Mouse (Mus musculus) leukemia stem cell, adult 10-12 weeks (primary cell): ENCODE data around the gene Gatd1. TPM values are rescaled to one million over a fixed set of nuclear protein-coding genes. Genes with fewer than 3 reads are reported as not detected.

ENCODE experiments used
- polyA plus RNA-seq: library from polyadenylated mRNA; stranded (reverse); fragments of >175 nt; gene quantifications from 2 replicates; pipeline ENCODE4 v1.2.3, GENCODE M21; 2012; ENCODE audit warnings: low replicate concordance

Gatd1 gene
- 2.8 and 7.8 TPM in 2 replicates for polyA plus RNA-seq

DNA sequence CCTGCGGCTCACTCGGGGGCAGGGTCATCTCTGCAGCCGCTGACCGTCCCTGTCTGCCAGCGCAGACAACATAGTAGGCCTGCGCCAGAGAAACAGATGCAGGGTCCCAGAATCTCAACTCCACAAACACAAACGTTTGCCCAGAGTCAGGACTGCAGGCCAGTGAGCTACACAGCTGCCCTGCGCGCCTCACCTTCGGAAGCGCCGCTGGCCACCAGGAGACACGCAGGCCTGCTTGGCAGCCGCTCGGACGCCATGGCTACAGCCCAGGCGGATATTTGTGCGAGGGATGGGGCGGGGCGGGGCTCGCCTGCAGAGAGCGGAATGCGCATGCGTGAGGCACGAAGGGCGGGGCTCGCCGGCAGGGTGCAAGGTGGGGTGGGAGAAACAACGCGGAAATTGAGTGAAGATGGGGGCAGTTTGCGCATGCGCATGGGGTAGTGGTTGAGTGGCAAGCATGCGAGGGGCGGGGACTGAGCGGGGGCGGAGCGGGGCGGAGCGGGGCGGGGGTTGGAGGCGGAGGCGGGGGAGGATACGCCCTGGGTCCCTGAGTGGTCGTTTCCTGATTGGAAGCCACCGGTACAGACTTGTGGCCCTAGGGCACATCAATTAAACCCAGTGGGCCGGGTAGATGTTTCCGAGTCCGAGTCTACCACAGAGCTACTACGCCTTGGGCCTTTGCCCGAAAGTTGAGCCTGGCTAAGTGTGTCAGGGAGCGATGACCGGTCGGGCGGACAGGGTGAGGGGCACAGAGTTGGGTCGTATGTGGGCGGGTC, at the start of gene Gatd1:
Gatd1 (minus strand) TSS at position 328 of the 776 bp plus-strand sequence.

DNA sequence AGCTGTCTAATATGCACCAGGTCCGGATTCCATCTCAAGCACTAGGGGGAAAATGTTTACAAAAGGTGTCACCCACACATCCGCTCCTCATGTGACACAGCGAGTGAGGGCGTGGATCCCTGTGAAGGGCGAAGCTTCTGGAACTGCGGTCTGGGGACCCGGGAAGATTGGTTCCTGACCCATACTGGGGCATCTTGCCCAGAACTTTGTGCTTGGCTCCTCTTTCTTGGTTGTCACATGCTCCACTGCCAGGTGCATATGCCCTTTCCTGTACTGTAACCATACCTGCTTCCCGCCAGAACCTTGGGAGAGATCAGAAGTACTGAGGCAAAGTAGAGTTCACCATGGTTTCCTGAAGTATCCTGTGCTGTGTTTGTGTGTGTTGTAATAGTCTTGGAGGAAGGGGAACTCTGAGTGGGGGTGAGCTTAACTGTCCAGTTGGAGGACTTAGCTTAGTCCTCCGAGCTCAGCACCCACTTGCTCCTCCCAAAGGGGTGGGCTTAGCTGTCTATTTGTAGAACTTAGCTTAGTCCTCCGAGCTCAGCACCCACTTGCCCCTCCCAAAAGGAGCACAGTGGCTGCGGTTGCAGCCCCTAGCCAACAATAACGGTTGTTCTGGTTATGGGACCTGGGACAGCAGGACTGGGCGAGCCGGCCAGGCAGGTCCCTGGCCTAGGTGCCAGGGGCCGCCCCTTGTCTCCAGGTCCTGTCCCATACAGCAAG, 46.6 kb upstream of the Gatd1 start, which contains the start of gene Cracr2b:
Cracr2b (plus strand) TSS at position 704 of the 723 bp plus-strand sequence.

DNA sequence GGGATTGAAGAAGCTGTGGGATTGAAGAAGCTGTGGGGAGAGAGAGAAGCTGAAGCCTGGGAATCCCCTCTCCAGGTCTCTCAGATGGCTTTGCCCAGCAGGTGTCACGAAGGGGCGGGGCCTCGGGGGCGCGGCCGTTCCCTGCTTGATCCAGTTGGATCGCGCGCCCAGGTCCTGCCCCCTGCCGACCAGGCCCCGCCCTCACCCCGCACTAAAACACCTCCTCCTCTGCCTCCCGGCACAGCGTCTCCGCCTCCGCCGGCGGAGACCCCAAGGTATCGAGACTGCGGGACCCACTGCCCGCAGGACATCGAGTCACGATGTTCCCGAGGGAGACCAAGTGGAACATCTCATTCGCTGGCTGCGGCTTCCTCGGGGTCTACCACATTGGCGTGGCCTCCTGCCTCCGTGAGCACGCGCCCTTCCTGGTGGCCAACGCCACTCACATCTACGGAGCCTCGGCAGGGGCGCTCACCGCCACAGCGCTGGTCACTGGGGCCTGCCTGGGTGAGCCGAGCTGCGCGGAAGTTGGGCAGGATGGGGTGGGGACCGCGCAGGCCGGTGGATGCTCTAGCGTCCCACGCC, 41.1 kb upstream of the Gatd1 start, which contains the start of gene Pnpla2:
Pnpla2 (plus strand) TSS at position 232 of the 585 bp plus-strand sequence.

GRCm38 (mm10) chr7:141447110-141447991, 33.4 kb upstream of the Gatd1 start, which contains the start of gene Rplp2:
Gene Rplp2, plus strand, starts transcription at chr7:141447370.

GRCm38 (mm10) chr7:141443828-141444237, 29.9 kb upstream of the Gatd1 start, which contains the start of gene Pidd1:
Gene Pidd1, minus strand, starts transcription at chr7:141444025.

DNA sequence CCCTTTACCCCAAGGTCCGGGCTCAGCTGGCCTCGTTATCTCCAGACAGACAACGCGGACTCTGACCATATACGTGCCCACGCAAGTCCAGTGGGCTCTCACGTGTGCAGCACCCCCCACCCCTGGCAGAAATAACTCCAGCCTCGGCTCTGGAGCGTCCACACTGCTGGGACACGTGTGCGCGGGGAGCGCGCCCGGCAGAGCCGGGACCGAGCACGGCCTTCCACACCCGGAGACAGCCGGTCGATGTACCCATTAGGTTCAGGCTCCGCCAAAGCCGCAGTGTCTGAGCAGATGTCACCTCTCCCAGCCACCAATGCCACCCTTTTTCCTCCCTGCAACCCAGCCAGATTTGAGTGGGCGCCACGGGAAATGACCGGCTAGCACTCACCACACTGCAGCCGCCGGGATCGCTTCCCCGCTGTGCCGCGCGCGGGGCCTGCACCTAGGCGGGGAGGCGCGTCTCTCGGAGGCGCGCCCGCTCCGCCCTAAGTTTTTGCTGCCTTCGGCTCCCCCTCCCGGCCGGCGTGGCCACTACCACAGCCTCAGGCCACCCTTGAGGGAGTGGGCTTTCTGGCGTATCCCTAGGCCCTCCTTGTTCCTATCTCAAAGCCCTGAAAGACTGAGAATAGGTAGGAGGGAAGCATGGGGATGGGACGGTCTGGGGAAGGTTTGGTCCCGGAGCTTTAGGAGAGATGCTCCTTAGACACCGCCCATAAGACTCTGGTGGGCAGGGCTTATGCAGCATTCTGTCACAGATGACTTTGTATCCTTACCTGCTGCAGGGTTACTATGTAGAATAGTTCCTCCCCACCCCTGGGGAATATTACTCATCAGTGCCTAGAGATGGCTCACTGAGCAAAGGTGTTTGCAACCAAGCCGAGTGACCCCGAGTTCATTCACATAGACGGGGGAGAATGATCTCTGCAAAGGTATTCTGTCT, 23.5 kb upstream of the Gatd1 start, which contains the start of gene Slc25a22:
Slc25a22 (minus strand) TSS at position 715 of the 943 bp plus-strand sequence.

DNA sequence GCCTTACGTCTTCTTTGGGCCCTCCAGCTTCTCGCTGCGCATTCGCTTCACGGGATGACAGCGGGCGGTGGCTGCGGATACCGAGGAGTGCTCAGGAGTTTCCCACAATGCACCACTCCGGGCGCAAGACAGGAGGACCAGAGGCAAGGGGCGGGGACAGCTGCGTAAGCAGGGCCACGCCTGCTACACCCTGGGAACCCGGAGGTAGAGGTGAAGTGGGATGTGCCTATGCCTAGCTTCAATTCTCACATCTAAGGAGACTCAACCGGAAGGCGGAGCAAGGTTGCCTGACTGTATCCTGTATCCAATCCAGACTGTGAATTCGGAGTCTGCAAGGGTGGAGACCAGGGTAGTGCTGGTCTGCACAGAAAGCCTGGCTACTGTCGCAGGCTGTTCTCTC, 15.4 kb upstream of the Gatd1 start, which contains the start of gene Cend1:
Cend1 (minus strand) TSS at position 182 of the 400 bp plus-strand sequence.

DNA sequence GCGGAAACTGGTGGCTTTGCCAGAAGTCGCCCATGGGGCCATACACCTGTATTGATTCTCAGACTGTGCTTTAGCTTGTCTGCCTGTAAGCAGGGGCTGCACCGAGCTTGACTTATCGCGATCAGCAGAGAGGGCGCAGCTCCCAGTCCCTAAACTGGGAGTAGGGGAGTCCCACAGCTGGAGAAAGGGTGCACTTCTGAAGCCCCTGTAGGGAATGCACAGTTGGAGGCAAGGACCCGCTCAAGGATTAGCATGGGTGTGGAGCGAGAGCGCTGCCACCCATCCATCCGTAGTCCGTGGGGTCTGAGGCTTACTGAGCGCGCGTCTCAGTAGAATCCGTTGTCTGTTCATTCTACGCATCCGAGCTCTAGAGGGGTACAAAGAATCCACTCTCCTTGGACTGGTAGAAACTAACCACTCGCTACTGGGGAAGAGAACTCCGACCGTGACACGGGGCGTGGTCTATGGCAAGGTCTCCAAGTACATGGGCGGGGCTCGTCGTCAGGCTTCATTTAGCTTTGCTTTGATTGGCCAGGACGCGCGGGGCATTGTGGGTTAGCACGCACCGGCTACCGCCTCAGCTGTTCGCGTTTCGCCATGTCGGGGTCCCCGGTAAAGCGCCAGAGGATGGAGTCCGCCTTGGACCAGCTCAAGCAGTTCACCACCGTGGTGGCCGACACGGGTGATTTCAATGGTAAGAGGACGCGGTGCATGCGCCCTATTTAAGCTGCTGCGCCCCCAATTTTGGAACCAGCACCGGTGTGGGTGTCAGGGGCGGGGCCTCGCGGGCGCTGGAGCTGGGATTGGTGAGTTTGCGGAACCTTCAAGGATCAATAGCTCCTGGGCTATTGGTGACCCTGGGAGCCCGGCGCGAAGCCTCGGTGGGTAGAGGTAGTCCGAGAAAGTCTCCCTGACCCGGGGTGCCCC, 22.0 kb downstream of the Gatd1 start, which contains the start of gene Taldo1:
Taldo1 (plus strand) TSS at position 575 of the 927 bp plus-strand sequence.

Other genes with a start within 250 kb of the Gatd1 start
- 4.4 and 23.6 TPM in 2 replicates for gene Rnh1, start 241.3 kb downstream of the Gatd1 start, polyA plus RNA-seq
- gene Hras, start 220.1 kb downstream of the Gatd1 start, polyA plus RNA-seq, result 58.5 and 63.6 TPM in 2 replicates
- 9.6 and 9.7 TPM in 2 replicates for gene Lrrc56, start 220.0 kb downstream of the Gatd1 start, polyA plus RNA-seq
- 0.97 and 1.5 TPM in 2 replicates for gene Lmntd2, start 200.1 kb downstream of the Gatd1 start, polyA plus RNA-seq
- gene Rassf7, start 198.3 kb downstream of the Gatd1 start, polyA plus RNA-seq, result 8.4 and 16.5 TPM in 2 replicates
- 105 and 162 TPM in 2 replicates for gene Phrf1, start 185.4 kb downstream of the Gatd1 start, polyA plus RNA-seq
- 194 and 421 TPM in 2 replicates for gene Irf7, start 147.7 kb downstream of the Gatd1 start, polyA plus RNA-seq
- 0.24 TPM in 1 of 2 replicates, not detected in the other for gene Cdhr5, start 137.3 kb downstream of the Gatd1 start, polyA plus RNA-seq
- gene Sct, start 135.0 kb downstream of the Gatd1 start, polyA plus RNA-seq, result not detected in 2 replicates
- 0.06 TPM in 1 of 2 replicates, not detected in the other for gene Drd4, start 122.1 kb downstream of the Gatd1 start, polyA plus RNA-seq
- 29.1 and 106 TPM in 2 replicates for gene Deaf1, start 86.4 kb downstream of the Gatd1 start, polyA plus RNA-seq
- gene Tmem80, start 86.4 kb downstream of the Gatd1 start, polyA plus RNA-seq, result 17.9 and 21.6 TPM in 2 replicates
- 0.36 TPM in 1 of 2 replicates, not detected in the other for gene Eps8l2, start 75.3 kb downstream of the Gatd1 start, polyA plus RNA-seq
- gene Taldo1, start 21.9 kb downstream of the Gatd1 start, polyA plus RNA-seq, result 29.0 and 438 TPM in 2 replicates
- not detected in 2 replicates for gene Cend1, start 15.4 kb upstream of the Gatd1 start, polyA plus RNA-seq
- 134 and 136 TPM in 2 replicates for gene Slc25a22, start 23.8 kb upstream of the Gatd1 start, polyA plus RNA-seq
- 42.8 and 151 TPM in 2 replicates for gene Pidd1, start 29.9 kb upstream of the Gatd1 start, polyA plus RNA-seq
- gene Rplp2, start 33.2 kb upstream of the Gatd1 start, polyA plus RNA-seq, result 3,626 and 4,022 TPM in 2 replicates
- gene Pnpla2, start 41.1 kb upstream of the Gatd1 start, polyA plus RNA-seq, result 71.6 and 106 TPM in 2 replicates
- gene Cracr2b, start 47.0 kb upstream of the Gatd1 start, polyA plus RNA-seq, result 3.5 and 4.4 TPM in 2 replicates
- gene Cd151, start 53.3 kb upstream of the Gatd1 start, polyA plus RNA-seq, result 5.2 and 25.9 TPM in 2 replicates
- 27.0 and 49.9 TPM in 2 replicates for gene Polr2l, start 61.0 kb upstream of the Gatd1 start, polyA plus RNA-seq
- 12.0 and 26.3 TPM in 2 replicates for gene Tspan4, start 61.1 kb upstream of the Gatd1 start, polyA plus RNA-seq
- 27.1 and 31.5 TPM in 2 replicates for gene Chid1, start 125.7 kb upstream of the Gatd1 start, polyA plus RNA-seq
- gene Ap2a2, start 148.0 kb upstream of the Gatd1 start, polyA plus RNA-seq, result 36.3 and 76.7 TPM in 2 replicates
- gene Muc6, start 241.2 kb upstream of the Gatd1 start, polyA plus RNA-seq, result 0.29 and 2.5 TPM in 2 replicates